Mouse (Mus musculus) T-cell, adult 66 days (primary cell): ENCODE results near the gene Tmem255a. TPM values are rescaled to one million over a fixed set of nuclear protein-coding genes. Genes with fewer than 3 reads are reported as not detected.

Source experiments
- total RNA-seq, 2 experiments: library from RNA; stranded (reverse); gene quantifications; 3 replicates in 1 of 2; 4 replicates in 1 of 2; pipeline ENCODE4 v1.2.4; 2023

Tmem255a gene
- total RNA-seq = not detected

DNA sequence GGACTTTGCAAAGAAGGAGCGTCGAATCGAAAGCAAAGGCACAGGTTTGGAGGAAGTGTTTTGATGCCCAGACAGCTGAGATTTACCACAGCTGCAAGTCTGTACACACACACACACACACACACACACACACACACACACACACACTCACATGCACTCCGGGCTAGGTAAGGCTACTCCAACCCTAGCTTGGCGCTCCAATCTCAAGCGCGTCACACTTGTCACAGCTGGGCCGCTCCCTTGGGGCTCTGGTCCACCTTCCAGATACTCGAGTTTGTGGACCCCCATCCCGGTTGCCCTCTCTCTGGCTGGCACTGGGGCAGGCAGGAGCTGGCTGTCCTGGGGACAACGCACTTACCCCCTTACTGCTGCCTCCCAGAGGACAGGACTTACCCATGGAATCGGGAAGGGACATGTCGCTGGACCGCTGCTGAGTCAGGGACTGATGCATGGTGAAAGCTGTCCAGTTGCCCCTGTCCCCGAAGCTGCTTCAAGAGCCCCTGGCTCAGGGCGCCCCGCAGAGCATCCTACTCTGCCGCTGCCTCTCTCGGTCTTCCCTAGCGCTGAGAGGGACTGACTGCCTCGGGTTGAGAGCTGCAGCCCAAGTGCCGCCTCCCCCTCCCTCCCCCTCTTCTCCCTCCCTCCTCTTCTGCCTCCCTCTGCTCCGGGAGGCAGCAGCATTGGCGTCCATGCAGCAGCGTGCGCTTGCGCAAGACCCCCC, at the start of gene Tmem255a:
Tmem255a (minus strand) TSS at position 589 of the 721 bp plus-strand sequence.

DNA sequence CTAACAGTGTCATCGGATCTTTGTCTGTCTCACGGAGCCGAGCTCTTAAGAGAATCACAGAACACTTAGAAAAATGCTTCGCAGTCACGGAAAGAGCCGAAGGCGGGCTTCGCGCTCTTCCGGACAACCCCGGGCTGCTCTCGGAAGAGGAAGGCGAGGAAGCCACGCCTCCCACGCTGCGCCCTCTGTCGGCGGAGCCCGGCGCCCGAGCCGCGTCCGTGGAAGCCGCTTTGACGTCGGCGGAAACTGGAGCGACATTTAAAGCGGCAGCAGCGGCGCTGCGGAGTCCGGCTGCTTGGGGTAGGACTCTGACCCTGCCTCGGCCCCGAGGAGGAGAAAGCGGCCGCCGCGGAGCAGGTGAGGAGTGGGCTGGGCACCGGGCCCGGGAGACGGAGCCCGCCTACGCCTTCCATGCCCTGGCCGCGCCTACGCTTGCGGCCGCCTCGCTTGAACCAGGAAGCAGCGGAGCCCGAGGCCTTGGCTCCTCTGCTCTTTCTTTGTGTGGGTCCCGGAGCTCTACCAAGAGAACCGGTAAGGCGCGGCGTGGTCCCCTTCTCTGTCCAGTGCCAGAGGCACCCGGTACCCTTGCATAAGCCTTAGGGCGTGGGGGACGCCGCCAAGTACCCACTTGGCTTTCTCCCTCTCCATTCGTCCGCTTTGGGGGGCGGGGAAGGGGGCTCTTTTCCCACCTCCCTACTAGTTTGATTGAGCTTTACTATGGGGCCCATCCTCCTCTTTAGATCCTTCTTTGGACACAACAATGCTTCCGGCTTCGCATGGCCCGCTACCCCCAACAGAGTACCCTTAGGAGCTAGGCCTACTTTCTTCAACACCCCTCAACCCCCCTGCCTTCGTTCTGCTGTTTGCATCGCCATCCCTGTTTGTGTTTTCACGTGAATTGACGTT, 62.4 kb downstream of the Tmem255a start, which contains the start of gene Zbtb33:
Zbtb33 (plus strand) TSS at position 242 of the 906 bp plus-strand sequence.

Other genes starting within 250 kb of the Tmem255a start
- not detected for gene Btg1-ps1, start 233.6 kb downstream of the Tmem255a start, total RNA-seq
- gene Btg1-ps2, start 209.3 kb downstream of the Tmem255a start, total RNA-seq = not detected
- not detected for gene Rhox10, start 186.0 kb downstream of the Tmem255a start, total RNA-seq
- not detected for gene Rhox11, start 167.3 kb downstream of the Tmem255a start, total RNA-seq
- not detected for gene Rhox12, start 141.5 kb downstream of the Tmem255a start, total RNA-seq
- gene Rhox13, start 131.2 kb downstream of the Tmem255a start, total RNA-seq = not detected
- gene Zbtb33, start 62.6 kb downstream of the Tmem255a start, total RNA-seq = 10 to 100 TPM; 32.0 to 33.5 TPM
- not detected for gene Atp1b4, start 63.7 kb upstream of the Tmem255a start, total RNA-seq
- gene Lamp2, start 204.0 kb upstream of the Tmem255a start, total RNA-seq = 10 to 100 TPM; 31.3 to 33.6 TPM